Mouse (Mus musculus) liver, postnatal 0 days (tissue): ENCODE results near the gene Blmh.

Experiments used
- CTCF ChIP-seq: sonication (generic); IDR thresholded peaks from 2 replicates; pipeline ENCODE4 v1.5.1; 2016; ENCODE audit warnings: antibody characterized with exemption, low read depth
- EP300 ChIP-seq: IDR thresholded peaks from 2 replicates; pipeline ENCODE4 v1.6.1; 2016; ENCODE audit warnings: antibody characterized with exemption, low read depth, mild to moderate bottlenecking

GRCm38 (mm10) chr11:77000741-77001140 is 76.1 kb downstream of the Blmh start:
- no peak for TF ChIP-seq CTCF
- TF ChIP-seq EP300: no peak
